Comparison of ENCODE assay signal across 11 mouse cellular contexts in genomic region chr6:88152127-88152705, GRCm38 (mm10). TPM values are rescaled to one million over a fixed set of nuclear protein-coding genes. Genes with fewer than 3 reads are reported as not detected.
DNase-seq lines count a peak whose midpoint lies in the region; ATAC-seq and TF ChIP-seq lines count a peak whose summit lies in the region.
"Had no signal": no experiment of that assay in that cellular context is flagged by ENCODE, and none has a peak within 500 bp of the region (broad histone marks: within the 10 kb centered on the region; RNA-seq: fewer than 3 reads in every experiment).

No protein-coding gene starts in this region.

- no peaks in the 10 kb centered on the region for H3K9me3 ChIP-seq in kidney, embryonic 16.5 days (ENCODE audit: low read length)
- no peaks in the 10 kb centered on the region for H3K9me3 ChIP-seq in lung, embryonic 15.5 days
- no peaks in the 10 kb centered on the region for H3K9me3 ChIP-seq in midbrain, embryonic 15.5 days
- H3K9me3 ChIP-seq: limb, embryonic 12.5 days had no signal

- no peak overlapping the region for H3K9ac ChIP-seq in kidney, embryonic 16.5 days (replicated peaks; ENCODE audit: low read length)
- H3K9ac ChIP-seq in lung, embryonic 15.5 days = no peak overlapping the region
- H3K9ac ChIP-seq in midbrain, embryonic 15.5 days = no peak overlapping the region
- H3K9ac ChIP-seq: limb, embryonic 12.5 days had no signal

- no peak for TF ChIP-seq POLR2A in thymus, adult 2 months (IDR thresholded peaks at IDR 0.05; ENCODE audit: control insufficient read depth, extremely low read depth, insufficient read depth, low read length, poor library complexity)

- no peaks in the 10 kb centered on the region for H3K36me3 ChIP-seq in kidney, embryonic 16.5 days (ENCODE audit: insufficient read depth, low read length)
- no peaks in the 10 kb centered on the region for H3K36me3 ChIP-seq in lung, embryonic 15.5 days
- no peaks in the 10 kb centered on the region for H3K36me3 ChIP-seq in midbrain, embryonic 15.5 days (replicated peaks)
- H3K36me3 ChIP-seq in thymus, adult 2 months (ENCODE audit: control insufficient read depth, insufficient read depth, low read length) = no peaks in the 10 kb centered on the region
- H3K36me3 ChIP-seq: limb, embryonic 12.5 days had no signal

- TF ChIP-seq CTCF in thymus, adult 2 months (IDR thresholded peaks at IDR 0.05; ENCODE audit: borderline replicate concordance, control insufficient read depth, extremely low read depth, insufficient read depth, low read length, poor library complexity) = no peak

- H3K27ac ChIP-seq in kidney, embryonic 16.5 days (ENCODE audit: low read length) = no peak overlapping the region
- peak overlapping the region; percentile 49 for H3K27ac ChIP-seq in lung, embryonic 15.5 days
- H3K27ac ChIP-seq in midbrain, embryonic 15.5 days = no peak overlapping the region
- H3K27ac ChIP-seq in thymus, adult 2 months (ENCODE audit: control insufficient read depth, insufficient read depth, low read length) = no peak overlapping the region
- H3K27ac ChIP-seq: limb, embryonic 12.5 days had no signal

- no peaks in the 10 kb centered on the region for H3K27me3 ChIP-seq in kidney, embryonic 16.5 days (ENCODE audit: insufficient read depth, low read length)
- H3K27me3 ChIP-seq in lung, embryonic 15.5 days = no peaks in the 10 kb centered on the region
- no peaks in the 10 kb centered on the region for H3K27me3 ChIP-seq in midbrain, embryonic 15.5 days (replicated peaks)
- no peaks in the 10 kb centered on the region for H3K27me3 ChIP-seq in thymus, adult 2 months (ENCODE audit: control insufficient read depth, insufficient read depth, low read length)
- H3K27me3 ChIP-seq: limb, embryonic 12.5 days; Patski had no signal

- H3K4me3 ChIP-seq in kidney, embryonic 16.5 days (ENCODE audit: low read length) = no peak overlapping the region
- H3K4me3 ChIP-seq in lung, embryonic 15.5 days = no peak overlapping the region
- no peak overlapping the region for H3K4me3 ChIP-seq in midbrain, embryonic 15.5 days
- H3K4me3 ChIP-seq in thymus, adult 2 months (ENCODE audit: control insufficient read depth, insufficient read depth, low read length) = no peak overlapping the region
- H3K4me3 ChIP-seq: limb, embryonic 12.5 days had no signal

- no peaks in the 10 kb centered on the region for H3K4me1 ChIP-seq in kidney, embryonic 16.5 days (ENCODE audit: insufficient read depth, low read length)
- H3K4me1 ChIP-seq in lung, embryonic 15.5 days = peaks cover 9% of the 10 kb centered on the region
- no peaks in the 10 kb centered on the region for H3K4me1 ChIP-seq in midbrain, embryonic 15.5 days
- H3K4me1 ChIP-seq in thymus, adult 2 months (replicated peaks; ENCODE audit: control insufficient read depth, insufficient read depth, low read length) = 0 out of 2 replicates have a peak, but pooled peaks cover 5% of the 10 kb centered on the region
- H3K4me1 ChIP-seq: limb, embryonic 12.5 days had no signal

- DNase-seq in adrenal gland, postnatal 10 days = peak; percentile 58
- DNase-seq in heart, adult 9 months (ENCODE audit: low spot score in 2 of 2) = peak; percentile 53 to 69
- DNase-seq in thymus, adult 2 months = no peak
- no peak for DNase-seq in spleen, adult 12 weeks (ENCODE audit: low spot score)
- DNase-seq in layer of hippocampus, adult 9-11 months = no peak
- DNase-seq: cerebellum, adult 8-10 months had no signal

- no peak overlapping the region for H3K4me2 ChIP-seq in kidney, embryonic 16.5 days (replicated peaks; ENCODE audit: low read depth, low read length)
- peak overlapping the region; percentile 20 for H3K4me2 ChIP-seq in lung, embryonic 15.5 days
- H3K4me2 ChIP-seq in midbrain, embryonic 15.5 days = no peak overlapping the region
- H3K4me2 ChIP-seq: limb, embryonic 12.5 days had no signal

- WGBS in kidney, embryonic 16.5 days = 68% methylated on average over 14 of the region's 14 CpGs
- 60% methylated on average over 14 of the region's 14 CpGs for WGBS in lung, embryonic 15.5 days
- 87% methylated on average over 14 of the region's 14 CpGs for WGBS in midbrain, embryonic 15.5 days
- 77% methylated on average over 14 of the region's 14 CpGs for WGBS in thymus, adult 2 months

- peak; percentile 33; the same call in 1 of the 2 replicates for ATAC-seq in kidney, embryonic 16.5 days (ENCODE audit: low FRiP score, low TSS enrichment)
- peak; percentile 47; the same call in 1 of the 2 replicates for ATAC-seq in lung, embryonic 15.5 days (ENCODE audit: borderline replicate concordance, extremely low read depth, low FRiP score, low TSS enrichment)
- no peak for ATAC-seq in midbrain, embryonic 15.5 days (replicated peaks)
- ATAC-seq: Patski had no signal

RNA-seq across cellular contexts. Expression of gene Gata2, which starts 41.5 kb away (rescaled TPM):
- total RNA-seq in adrenal gland, postnatal 10 days (2021) = 10 to 100 TPM; 26.3 to 33.2 TPM
- 66.3 and 68.9 TPM in 2 replicates for polyA plus RNA-seq in kidney, embryonic 16.5 days (2015; fragmentation: Nextera tagmentation; extraction: Ambion mirVana)
- 17.5 and 17.9 TPM in 2 replicates for polyA plus RNA-seq in lung, embryonic 15.5 days (2015; fragmentation: Nextera tagmentation; extraction: Ambion mirVana)
- polyA plus RNA-seq in midbrain, embryonic 15.5 days (2015; fragmentation: Nextera tagmentation; extraction: Ambion mirVana) = 20.7 and 20.9 TPM in 2 replicates
- 2.1 and 3.0 TPM in 2 replicates for polyA plus RNA-seq in thymus, adult 2 months (2012; rRNA removed)

Comparison
In these comparisons a context has a peak if more than half of its experiments do, and no peak if none do; other contexts are left out.
1. DNase-seq: peak in adrenal gland, postnatal 10 days (single experiment) and heart, adult 9 months (2 of 2); none in thymus, adult 2 months (single experiment), spleen, adult 12 weeks (single experiment) and layer of hippocampus, adult 9-11 months (single experiment).